Mouse (Mus musculus) urinary bladder, postnatal 10 days (tissue): Measurements from ENCODE around the gene Bcat2.
"Not testable (repeated sequence)": the region's sequence is repeated elsewhere in the genome, so short reads cannot be mapped to it uniquely, and the experiment has no call there.

Source experiments
- DNase-seq: peaks from one replicate; pipeline ENCODE4 v3.0.0; 2022; ENCODE audit warnings: low spot score

The Bcat2 gene

GRCm38 (mm10) chr7:45570103-45570741 lies at the start of gene Bcat2:
Gene Bcat2, plus strand, starts transcription at chr7:45570153.
- DNase-seq, result no peak

GRCm38 (mm10) chr7:45520605-45521004 lies 49.3 kb upstream of the Bcat2 start:
- DNase-seq, result no peak

GRCm38 (mm10) chr7:45521728-45522184 lies 48.2 kb upstream of the Bcat2 start:
- DNase-seq, result peak; percentile 49

- no peak for DNase-seq
These were observed 47.7 kb upstream of the Bcat2 start for GRCm38 (mm10) chr7:45522194-45522752.

GRCm38 (mm10) chr7:45522957-45523676 lies 46.8 kb upstream of the Bcat2 start:
- DNase-seq, result no peak

- DNase-seq, result no peak
These were observed 46.2 kb upstream of the Bcat2 start for GRCm38 (mm10) chr7:45523678-45524170.

GRCm38 (mm10) chr7:45524841-45525621 lies 44.9 kb upstream of the Bcat2 start:
- DNase-seq, result no peak

- peak; percentile 90 for DNase-seq
These were observed 44.0 kb upstream of the Bcat2 start, which contains the start of the genes Ppp1r15a and Plekha4 for GRCm38 (mm10) chr7:45525809-45526473. Gene Ppp1r15a, minus strand, starts transcription at chr7:45526268. Gene Plekha4, plus strand, starts transcription at chr7:45526330.

GRCm38 (mm10) chr7:45526474-45527120 lies 43.4 kb upstream of the Bcat2 start:
- DNase-seq, result no peak

- not testable (repeated sequence) for DNase-seq
These were observed 42.8 kb upstream of the Bcat2 start for GRCm38 (mm10) chr7:45527169-45527568.

- DNase-seq, result no peak
These were observed 40.5 kb upstream of the Bcat2 start for GRCm38 (mm10) chr7:45529461-45529860.

GRCm38 (mm10) chr7:45530643-45531042 lies 39.3 kb upstream of the Bcat2 start:
- no peak for DNase-seq

GRCm38 (mm10) chr7:45535676-45536075 lies 34.3 kb upstream of the Bcat2 start:
- no peak for DNase-seq

GRCm38 (mm10) chr7:45537602-45538001 lies 32.4 kb upstream of the Bcat2 start:
- DNase-seq, result no peak

GRCm38 (mm10) chr7:45538163-45539041 lies 31.6 kb upstream of the Bcat2 start:
- DNase-seq, result no peak

GRCm38 (mm10) chr7:45539095-45539494 lies 30.9 kb upstream of the Bcat2 start:
- DNase-seq, result no peak

- no peak for DNase-seq
These were observed 29.7 kb upstream of the Bcat2 start for GRCm38 (mm10) chr7:45540213-45540612.

- no peak for DNase-seq
These were observed 25.4 kb upstream of the Bcat2 start for GRCm38 (mm10) chr7:45544525-45544924.

- DNase-seq, result no peak
These were observed 20.1 kb upstream of the Bcat2 start for GRCm38 (mm10) chr7:45549641-45550436.
